Mouse (Mus musculus) neural tube, embryonic 15.5 days (tissue): ENCODE measurements around the gene Mmp11. TPM values are rescaled to one million over a fixed set of nuclear protein-coding genes. Genes with fewer than 3 reads are reported as not detected.
"Not testable (repeated sequence)": the region's sequence is repeated elsewhere in the genome, so short reads cannot be mapped to it uniquely, and the experiment has no call there.

Source experiments
- ATAC-seq: fragments of 200-750 bp; cut with Nextera tagmentation; 2 replicates; pipeline ENCODE4 v1.8.0; 2017; ENCODE audit warnings: mild to moderate bottlenecking, moderate TSS enrichment, moderate library complexity; ENCODE audit not compliant: low FRiP score
- H3K27ac ChIP-seq: fragments of 300-500 bp; sonication (generic); replicated peaks from 2 replicates; pipeline ENCODE4 v1.5.1; 2015; ENCODE audit warnings: mild to moderate bottlenecking, inconsistent platforms
- H3K27me3 ChIP-seq: fragments of 300-500 bp; sonication (generic); replicated peaks from 2 replicates; pipeline ENCODE4 v1.6.1; 2015; ENCODE audit warnings: inconsistent platforms
- H3K36me3 ChIP-seq: fragments of 300-500 bp; sonication (generic); 2 replicates; pipeline ENCODE4 v1.6.1; 2015; ENCODE audit warnings: inconsistent platforms
- H3K4me1 ChIP-seq: fragments of 300-500 bp; sonication (generic); 2 replicates; pipeline ENCODE4 v1.6.1; 2015; ENCODE audit warnings: inconsistent platforms
- H3K4me2 ChIP-seq: fragments of 300-500 bp; sonication (generic); 2 replicates; pipeline ENCODE4 v1.6.1; 2015; ENCODE audit warnings: inconsistent platforms, mild to moderate bottlenecking, moderate library complexity
- H3K4me3 ChIP-seq: fragments of 300-500 bp; sonication (generic); replicated peaks from 2 replicates; pipeline ENCODE4 v1.5.1; 2015; ENCODE audit warnings: mild to moderate bottlenecking, inconsistent platforms
- H3K9ac ChIP-seq: fragments of 300-500 bp; sonication (generic); replicated peaks from 2 replicates; pipeline ENCODE4 v1.6.1; 2015; ENCODE audit warnings: mild to moderate bottlenecking, inconsistent platforms
- H3K9me3 ChIP-seq: fragments of 300-500 bp; sonication (generic); replicated peaks from 2 replicates; pipeline ENCODE4 v1.6.1; 2016; ENCODE audit warnings: inconsistent platforms
- WGBS: fragments of 180-500 bp; shearing (Covaris S2); methylation state at CpG from one replicate; pipeline ENCODE4 v1.1.7; 2015; ENCODE audit warnings: mixed read lengths; 5-methylcytosine and 5-hydroxymethylcytosine counted together
- polyA plus RNA-seq: library from polyadenylated mRNA; unstranded; fragments of >200 nt; fragmentation: Nextera tagmentation; extraction: Ambion mirVana; gene quantifications from 2 replicates; pipeline ENCODE4 v1.2.1, GENCODE M21; 2015

Mmp11 gene
- polyA plus RNA-seq, 1 experiment from 2014 or later, result 18.6 TPM

- peak within 1 kb of the TSS; percentile 96 for H3K4me2 ChIP-seq
- ATAC-seq, result peak; percentile 99
- WGBS, result 1% methylated on average over 50 of the region's 51 CpGs
- H3K9ac ChIP-seq, result peak within 1 kb of the TSS; percentile 44
- peak within 1 kb of the TSS; percentile 72; the same call in 1 of the 2 replicates for H3K27ac ChIP-seq
- H3K36me3 ChIP-seq, result peaks cover 40% of the 10 kb centered on the region
- no peaks in the 10 kb centered on the region for H3K27me3 ChIP-seq
- peak within 1 kb of the TSS; percentile 46 for H3K4me3 ChIP-seq
- H3K9me3 ChIP-seq, result no peaks in the 10 kb centered on the region
- peaks cover 12% of the 10 kb centered on the region for H3K4me1 ChIP-seq
Observed at GRCm38 (mm10) chr10:75893089-75893750, 43.1 kb downstream of the Mmp11 start, which contains the start of gene Derl3. Derl3 (plus strand) TSS chr10:75893413.

- Histone ChIP-seq H3K27ac (no peak overlapping the region), H3K4me3 (no peak overlapping the region), H3K9me3 (no peaks in the 10 kb centered on the region), H3K4me1 (peaks cover 8% of the 10 kb centered on the region), H3K9ac (no peak overlapping the region), H3K4me2 (no peak overlapping the region), H3K27me3 (no peaks in the 10 kb centered on the region), H3K36me3 (peaks cover 7% of the 10 kb centered on the region; the same call in 1 of the 2 replicates)
- ATAC-seq, result no peak
- WGBS, result 55% methylated on average over 8 of the region's 8 CpGs
Observed at GRCm38 (mm10) chr10:75889406-75890153, 46.7 kb downstream of the Mmp11 start.

- H3K9ac ChIP-seq, H3K4me2 ChIP-seq, H3K36me3 ChIP-seq, H3K27me3 ChIP-seq, H3K4me1 ChIP-seq, H3K9me3 ChIP-seq, H3K4me3 ChIP-seq, ATAC-seq, H3K27ac ChIP-seq: not testable (repeated sequence)
- WGBS, result 93% methylated on average over 5 of the region's 5 CpGs
Observed at GRCm38 (mm10) chr10:75887504-75887903, 48.8 kb downstream of the Mmp11 start.

- Histone ChIP-seq H3K4me1 (peaks cover 9% of the 10 kb centered on the region), H3K36me3 (no peaks in the 10 kb centered on the region), H3K27ac (no peak overlapping the region), H3K9ac (no peak overlapping the region), H3K4me2 (no peak overlapping the region), H3K27me3 (no peaks in the 10 kb centered on the region), H3K4me3 (no peak overlapping the region), H3K9me3 (no peaks in the 10 kb centered on the region)
- no peak for ATAC-seq
- WGBS, result 97% methylated on average over 8 of the region's 8 CpGs
Observed at GRCm38 (mm10) chr10:75884742-75885141, 51.6 kb downstream of the Mmp11 start.

- no peak overlapping the region for H3K9ac ChIP-seq
- 0 out of 2 replicates have a peak overlapping the region, but pooled peaks have one; percentile 18 for H3K27ac ChIP-seq
- no peaks in the 10 kb centered on the region for H3K27me3 ChIP-seq
- H3K36me3 ChIP-seq, result no peaks in the 10 kb centered on the region
- no peaks in the 10 kb centered on the region for H3K9me3 ChIP-seq
- peak overlapping the region; percentile 43 for H3K4me2 ChIP-seq
- no peak overlapping the region; the same call in 1 of the 2 replicates for H3K4me3 ChIP-seq
- no peak for ATAC-seq
- WGBS, result 1% methylated on average over 10 of the region's 10 CpGs
- H3K4me1 ChIP-seq, result peaks cover 9% of the 10 kb centered on the region
Observed at GRCm38 (mm10) chr10:75883232-75883552, 53.1 kb downstream of the Mmp11 start.

GRCm38 (mm10) chr10:75882433-75883231 lies 53.7 kb downstream of the Mmp11 start:
- H3K27ac ChIP-seq, result 0 out of 2 replicates have a peak overlapping the region, but pooled peaks have one; percentile 18
- H3K4me3 ChIP-seq, result no peak overlapping the region; the same call in 1 of the 2 replicates
- no peak overlapping the region for H3K9ac ChIP-seq
- no peaks in the 10 kb centered on the region for H3K27me3 ChIP-seq
- no peaks in the 10 kb centered on the region for H3K36me3 ChIP-seq
- 0 out of 2 replicates have a peak, but pooled peaks have one; percentile 49 for ATAC-seq
- H3K9me3 ChIP-seq, result no peaks in the 10 kb centered on the region
- peaks cover 9% of the 10 kb centered on the region for H3K4me1 ChIP-seq
- 8% methylated on average over 15 of the region's 15 CpGs for WGBS
- H3K4me2 ChIP-seq, result peak overlapping the region; percentile 43

GRCm38 (mm10) chr10:75881578-75882432 lies 54.5 kb downstream of the Mmp11 start:
- WGBS, result 22% methylated on average over 20 of the region's 20 CpGs
- H3K27ac ChIP-seq, result no peak overlapping the region

GRCm38 (mm10) chr10:75880771-75881577 lies 55.3 kb downstream of the Mmp11 start:
- Histone ChIP-seq H3K4me3 (no peak overlapping the region), H3K9ac (no peak overlapping the region), H3K27me3 (no peaks in the 10 kb centered on the region), H3K36me3 (no peaks in the 10 kb centered on the region), H3K4me1 (peaks cover 9% of the 10 kb centered on the region), H3K9me3 (no peaks in the 10 kb centered on the region), H3K27ac (no peak overlapping the region), H3K4me2 (no peak overlapping the region)
- ATAC-seq, result no peak
- WGBS, result 59% methylated on average over 6 of the region's 6 CpGs

More at GRCm38 (mm10) chr10:75881578-75882432, 54.5 kb downstream of the Mmp11 start:
- Histone ChIP-seq H3K4me1 (peaks cover 9% of the 10 kb centered on the region), H3K36me3 (no peaks in the 10 kb centered on the region), H3K9ac (no peak overlapping the region), H3K4me3 (no peak overlapping the region), H3K4me2 (no peak overlapping the region), H3K9me3 (no peaks in the 10 kb centered on the region), H3K27me3 (no peaks in the 10 kb centered on the region)
- ATAC-seq, result 0 out of 2 replicates have a peak, but pooled peaks have one; percentile 17

- H3K4me1 ChIP-seq, result peaks cover 9% of the 10 kb centered on the region
- no peaks in the 10 kb centered on the region for H3K27me3 ChIP-seq
- H3K4me3 ChIP-seq, result no peak overlapping the region
- H3K9ac ChIP-seq, result no peak overlapping the region
- H3K36me3 ChIP-seq, result no peaks in the 10 kb centered on the region
- no peak overlapping the region for H3K4me2 ChIP-seq
- no peak overlapping the region for H3K27ac ChIP-seq
- ATAC-seq, result no peak
- H3K9me3 ChIP-seq, result no peaks in the 10 kb centered on the region
- 94% methylated on average over 10 of the region's 10 CpGs for WGBS
Observed at GRCm38 (mm10) chr10:75880351-75880750, 55.9 kb downstream of the Mmp11 start.

- 95% methylated on average over 3 of the region's 3 CpGs for WGBS
- Histone ChIP-seq H3K4me1 (peaks cover 11% of the 10 kb centered on the region), H3K36me3 (no peaks in the 10 kb centered on the region), H3K9ac (no peak overlapping the region), H3K27ac (no peak overlapping the region), H3K27me3 (no peaks in the 10 kb centered on the region), H3K4me3 (no peak overlapping the region), H3K9me3 (no peaks in the 10 kb centered on the region), H3K4me2 (no peak overlapping the region)
- no peak for ATAC-seq
Observed at GRCm38 (mm10) chr10:75878836-75879235, 57.5 kb downstream of the Mmp11 start.
